Mouse (Mus musculus): ENCODE measurements around the gene Rnf126.

DNA sequence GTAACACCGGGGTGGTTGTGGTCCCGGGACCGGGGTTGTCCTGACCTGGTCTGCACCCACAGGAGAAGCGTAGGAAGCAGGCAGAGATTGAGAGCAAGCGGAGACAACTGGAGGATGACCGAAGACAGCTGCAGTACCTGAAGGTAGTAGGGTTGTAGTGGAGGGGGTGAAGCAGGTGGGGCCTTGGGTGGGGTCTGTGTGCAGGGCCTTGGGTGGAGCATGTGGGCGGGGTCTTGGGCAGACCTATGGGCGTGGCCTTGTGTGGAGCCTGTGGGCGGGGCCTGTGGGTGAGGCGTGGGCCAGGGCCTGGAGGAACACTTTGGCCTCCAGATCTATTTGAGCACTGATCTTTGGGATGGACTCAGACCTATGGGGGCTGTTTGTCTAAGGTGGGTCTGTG is 40.2 kb upstream of the Rnf126 start:
- no peak for TF ChIP-seq ZNF384 (IDR thresholded peaks at IDR 0.05; ENCODE audit: low read depth, low read length)
- TF ChIP-seq ZC3H11A (IDR thresholded peaks at IDR 0.05; ENCODE audit: borderline replicate concordance, low read depth, low read length), result no peak
- TF ChIP-seq MAFK (IDR thresholded peaks at IDR 0.05; ENCODE audit: insufficient read depth, low read depth, low read length), result no peak
- no peak for TF ChIP-seq CHD2 (IDR thresholded peaks at IDR 0.05; ENCODE audit: low read depth, low read length)
- no peak for TF ChIP-seq HCFC1 (IDR thresholded peaks at IDR 0.05; ENCODE audit: borderline replicate concordance, insufficient read depth, low read length)

Data from ES-E14 (cell line).